Mouse (Mus musculus) thymus, adult 18-20 months (tissue): ENCODE measurements around the gene 1700023F06Rik.
"Not testable (repeated sequence)": the region's sequence is repeated elsewhere in the genome, so short reads cannot be mapped to it uniquely, and the experiment has no call there.

ENCODE experiments used
- DNase-seq, 2 experiments: peaks; one replicate each; pipeline ENCODE4 v3.0.0; 2022; ENCODE audit warnings: mixed read lengths in 2 of 2

1700023F06Rik gene

GRCm38 (mm10) chr11:103222718-103223117, 14.4 kb upstream of the 1700023F06Rik start:
- DNase-seq, result not testable (repeated sequence)

- DNase-seq, result no peak
Measured at GRCm38 (mm10) chr11:103221437-103221836, 13.1 kb upstream of the 1700023F06Rik start.

- DNase-seq, result no peak
Measured at GRCm38 (mm10) chr11:103219995-103220394, 11.6 kb upstream of the 1700023F06Rik start.

- DNase-seq, result no peak
Measured at GRCm38 (mm10) chr11:103219259-103219658, 10.9 kb upstream of the 1700023F06Rik start.

- DNase-seq, result no peak
Measured at GRCm38 (mm10) chr11:103218517-103218901, 10.2 kb upstream of the 1700023F06Rik start.

GRCm38 (mm10) chr11:103217790-103218516, 9.6 kb upstream of the 1700023F06Rik start, which contains the start of gene Spata32:
Gene Spata32 (minus strand): TSS chr11:103218432.
- peak; percentile 72 to 80 for DNase-seq

- DNase-seq, result no peak
Measured at GRCm38 (mm10) chr11:103215355-103215754, 7.0 kb upstream of the 1700023F06Rik start.

GRCm38 (mm10) chr11:103213712-103214111, 5.4 kb upstream of the 1700023F06Rik start:
- DNase-seq, result no peak

GRCm38 (mm10) chr11:103210291-103210690, 1.9 kb upstream of the 1700023F06Rik start:
- DNase-seq, result no peak

- no peak for DNase-seq
Measured at GRCm38 (mm10) chr11:103206203-103206602, 2.2 kb downstream of the 1700023F06Rik start.

GRCm38 (mm10) chr11:103202376-103202775, 6.0 kb downstream of the 1700023F06Rik start:
- DNase-seq, result no peak

- DNase-seq, result no peak
Measured at GRCm38 (mm10) chr11:103201664-103202063, 6.7 kb downstream of the 1700023F06Rik start.

- DNase-seq, result no peak
Measured at GRCm38 (mm10) chr11:103198911-103199803, 9.2 kb downstream of the 1700023F06Rik start.

GRCm38 (mm10) chr11:103198339-103198738, 10.0 kb downstream of the 1700023F06Rik start:
- no peak for DNase-seq

- no peak for DNase-seq
Measured at GRCm38 (mm10) chr11:103197340-103197739, 11.0 kb downstream of the 1700023F06Rik start.

GRCm38 (mm10) chr11:103195656-103196055, 12.7 kb downstream of the 1700023F06Rik start:
- DNase-seq, result no peak

- DNase-seq, result no peak
Measured at GRCm38 (mm10) chr11:103195236-103195635, 13.1 kb downstream of the 1700023F06Rik start.

GRCm38 (mm10) chr11:103193825-103194168, 14.6 kb downstream of the 1700023F06Rik start:
- DNase-seq, result no peak

- DNase-seq, result no peak
Measured at GRCm38 (mm10) chr11:103192956-103193824, 15.2 kb downstream of the 1700023F06Rik start.

- no peak for DNase-seq
Measured at GRCm38 (mm10) chr11:103192230-103192955, 16.0 kb downstream of the 1700023F06Rik start.

- DNase-seq, result peak in 1 of 2 experiments; percentile 23
Measured at GRCm38 (mm10) chr11:103184891-103185290, 23.5 kb downstream of the 1700023F06Rik start.

- DNase-seq, result no peak
Measured at GRCm38 (mm10) chr11:103181911-103182310, 26.4 kb downstream of the 1700023F06Rik start.
